Mouse (Mus musculus): ENCODE data around the gene Ccser1. TPM values are rescaled to one million over a fixed set of nuclear protein-coding genes. Genes with fewer than 3 reads are reported as not detected.

Ccser1 gene
- polyA plus RNA-seq, 1 experiment from 2014 or later: 6.9 TPM

DNA sequence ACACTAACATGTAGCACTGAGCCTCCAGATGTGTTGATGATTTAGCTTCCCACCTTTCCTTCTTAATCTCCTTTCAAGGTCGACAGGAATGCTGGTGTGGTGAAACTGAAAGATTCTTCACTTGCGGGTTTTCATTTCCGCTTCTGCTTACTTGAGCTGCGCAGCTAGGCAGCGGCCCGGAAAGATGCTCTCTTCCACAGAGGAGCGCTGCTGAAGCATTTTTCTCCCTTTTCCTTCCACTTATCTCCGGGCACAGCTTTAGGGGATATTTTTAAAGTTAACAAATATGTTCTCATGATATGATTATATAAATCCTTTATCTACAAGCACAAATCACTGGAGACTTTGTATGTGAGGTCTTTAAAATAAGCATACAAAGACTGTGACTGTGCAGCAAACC lies 587.0 kb downstream of the Ccser1 start:
- ATAC-seq (ENCODE audit: low FRiP score, low TSS enrichment) (no peak), DNase-seq (ENCODE audit: low spot score) (no peak)
- Histone ChIP-seq H3K4me2 (replicated peaks; ENCODE audit: low read depth) (no peak overlapping the region), H3K4me1 (replicated peaks; ENCODE audit: control insufficient read depth, insufficient read depth) (no peaks in the 10 kb centered on the region), H3K9me3 (ENCODE audit: control insufficient read depth, low read length) (no peaks in the 10 kb centered on the region), H3K9ac (ENCODE audit: low read length) (no peak overlapping the region), H3K4me3 (ENCODE audit: low read depth, low read length) (no peak overlapping the region), H3K36me3 (ENCODE audit: control insufficient read depth, insufficient read depth, low read length) (no peaks in the 10 kb centered on the region), H3K27ac (replicated peaks) (no peak overlapping the region), H3K27me3 (ENCODE audit: control insufficient read depth, insufficient read depth, low read length) (no peaks in the 10 kb centered on the region)
- TF ChIP-seq EP300 (optimal IDR thresholded peaks at IDR 0.05): no peak
- no peak for TF ChIP-seq CTCF (IDR thresholded peaks at IDR 0.05; ENCODE audit: low read depth)
- 65% methylated on average over 8 of the region's 8 CpGs for whole genome bisulfite sequencing

DNA sequence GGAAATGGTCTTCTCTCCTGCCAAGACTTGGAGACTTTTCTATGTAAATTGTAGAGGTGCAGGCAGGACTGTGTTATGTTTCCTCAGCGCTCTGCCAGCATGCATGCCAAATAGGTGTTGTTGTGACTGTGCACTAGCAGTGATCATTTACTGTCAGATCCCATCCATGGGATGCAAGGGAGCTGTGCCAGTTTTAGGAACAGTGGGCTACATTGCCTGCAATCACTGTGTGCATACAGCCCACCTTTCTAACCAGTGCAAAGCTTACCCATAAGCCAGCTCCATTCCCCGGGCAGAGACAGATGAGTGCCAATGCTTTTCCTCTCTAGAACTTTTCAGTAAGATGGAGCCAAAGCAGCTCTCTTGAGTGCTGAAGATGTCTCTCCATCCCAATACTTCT lies 606.6 kb downstream of the Ccser1 start:
- Histone ChIP-seq H3K27ac (replicated peaks) (no peak overlapping the region), H3K4me1 (replicated peaks; ENCODE audit: control insufficient read depth, insufficient read depth) (no peaks in the 10 kb centered on the region), H3K9me3 (ENCODE audit: control insufficient read depth, low read length) (no peaks in the 10 kb centered on the region), H3K36me3 (ENCODE audit: control insufficient read depth, insufficient read depth, low read length) (no peaks in the 10 kb centered on the region), H3K4me3 (ENCODE audit: low read depth, low read length) (no peak overlapping the region), H3K4me2 (replicated peaks; ENCODE audit: low read depth) (no peak overlapping the region), H3K27me3 (ENCODE audit: control insufficient read depth, insufficient read depth, low read length) (no peaks in the 10 kb centered on the region), H3K9ac (ENCODE audit: low read length) (no peak overlapping the region)
- ATAC-seq (ENCODE audit: low FRiP score, low TSS enrichment) (no peak), DNase-seq (ENCODE audit: low spot score) (no peak)
- WGBS: 92% methylated on average over 2 of the region's 2 CpGs
- TF ChIP-seq EP300 (optimal IDR thresholded peaks at IDR 0.05) (no peak), CTCF (IDR thresholded peaks at IDR 0.05; ENCODE audit: low read depth) (no peak)

DNA sequence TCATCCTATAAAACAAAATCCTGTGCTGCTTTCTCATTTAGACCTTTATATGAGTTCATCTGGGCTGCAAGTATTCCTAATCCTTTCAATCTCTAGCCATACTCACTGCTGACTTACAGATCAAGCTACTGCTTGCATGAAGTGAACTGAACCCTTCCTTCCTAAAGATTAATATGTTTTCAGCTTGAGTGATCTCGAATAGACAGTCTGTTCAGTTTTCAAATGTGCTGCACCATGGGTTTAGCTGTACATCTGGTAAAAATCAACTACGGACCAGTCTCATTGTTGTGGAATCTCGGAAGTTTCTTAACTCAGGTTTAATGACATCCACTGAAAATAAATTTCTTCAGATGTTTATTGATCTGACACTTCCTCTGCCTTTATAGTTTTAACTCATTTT lies 620.8 kb downstream of the Ccser1 start:
- ATAC-seq (ENCODE audit: low FRiP score, low TSS enrichment): no peak
- Histone ChIP-seq H3K27me3 (ENCODE audit: control insufficient read depth, insufficient read depth, low read length) (no peaks in the 10 kb centered on the region), H3K4me3 (ENCODE audit: low read depth, low read length) (no peak overlapping the region), H3K9ac (ENCODE audit: low read length) (no peak overlapping the region), H3K36me3 (ENCODE audit: control insufficient read depth, insufficient read depth, low read length) (no peaks in the 10 kb centered on the region), H3K4me1 (replicated peaks; ENCODE audit: control insufficient read depth, insufficient read depth) (no peaks in the 10 kb centered on the region), H3K27ac (replicated peaks) (no peak overlapping the region), H3K9me3 (ENCODE audit: control insufficient read depth, low read length) (no peaks in the 10 kb centered on the region), H3K4me2 (replicated peaks; ENCODE audit: low read depth) (no peak overlapping the region)
- no peak for TF ChIP-seq EP300 (optimal IDR thresholded peaks at IDR 0.05)
- no peak for TF ChIP-seq CTCF (IDR thresholded peaks at IDR 0.05; ENCODE audit: low read depth)
- DNase-seq (ENCODE audit: low spot score): no peak
- WGBS: 36% methylated on average over 3 of the region's 3 CpGs

DNA sequence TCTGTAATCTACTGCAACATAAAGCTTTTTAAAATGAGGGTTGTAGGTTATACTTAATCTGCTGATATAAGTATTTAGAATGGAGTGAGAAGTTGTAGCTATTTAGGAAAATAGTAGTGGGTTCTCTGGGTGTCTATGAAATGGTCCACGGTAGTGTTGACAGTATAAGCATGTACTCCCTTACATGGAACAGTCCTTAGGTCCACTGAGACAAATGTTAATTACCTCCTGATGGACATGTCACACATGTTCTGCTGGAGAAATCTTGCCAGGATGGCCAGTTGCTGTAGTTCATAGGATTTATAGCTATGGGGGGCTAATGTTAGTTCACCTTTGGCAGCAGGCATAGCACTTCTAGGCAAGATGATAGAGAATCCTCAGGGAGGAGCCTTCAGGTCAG lies 625.4 kb downstream of the Ccser1 start:
- H3K36me3 ChIP-seq (ENCODE audit: control insufficient read depth, insufficient read depth, low read length): no peaks in the 10 kb centered on the region
- H3K27me3 ChIP-seq (ENCODE audit: control insufficient read depth, insufficient read depth, low read length): no peaks in the 10 kb centered on the region
- no peak for DNase-seq (ENCODE audit: low spot score)
- H3K27ac ChIP-seq (replicated peaks): no peak overlapping the region
- ATAC-seq (ENCODE audit: low FRiP score, low TSS enrichment): no peak
- TF ChIP-seq CTCF (IDR thresholded peaks at IDR 0.05; ENCODE audit: low read depth): no peak
- TF ChIP-seq EP300 (optimal IDR thresholded peaks at IDR 0.05): no peak
- no peak overlapping the region for H3K4me3 ChIP-seq (ENCODE audit: low read depth, low read length)
- H3K9me3 ChIP-seq (ENCODE audit: control insufficient read depth, low read length): no peaks in the 10 kb centered on the region
- no peak overlapping the region for H3K9ac ChIP-seq (ENCODE audit: low read length)
- 80% methylated on average over 1 of the region's 1 CpGs for WGBS
- H3K4me2 ChIP-seq (replicated peaks; ENCODE audit: low read depth): no peak overlapping the region
- no peaks in the 10 kb centered on the region for H3K4me1 ChIP-seq (replicated peaks; ENCODE audit: control insufficient read depth, insufficient read depth)

DNA sequence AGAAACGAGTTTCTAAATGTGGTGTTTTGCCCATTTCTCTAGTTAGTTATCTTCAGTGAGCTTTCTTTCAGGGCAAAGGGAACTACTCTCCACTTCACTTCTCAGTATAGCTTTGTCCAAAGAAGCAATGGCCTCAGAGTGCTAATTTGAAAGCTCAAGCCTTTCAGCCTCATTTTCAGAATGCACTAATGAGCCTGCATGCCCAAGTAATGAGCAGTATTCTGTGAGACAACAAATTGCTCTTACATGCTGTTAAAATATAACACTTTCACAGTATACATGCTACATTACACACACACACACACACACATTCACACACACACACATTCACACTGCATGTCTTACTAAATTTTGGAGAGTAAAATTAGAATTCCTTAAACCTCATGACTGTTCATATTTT lies 637.6 kb downstream of the Ccser1 start:
- no peak overlapping the region for H3K4me3 ChIP-seq (ENCODE audit: low read depth, low read length)
- H3K36me3 ChIP-seq (ENCODE audit: control insufficient read depth, insufficient read depth, low read length): no peaks in the 10 kb centered on the region
- H3K4me1 ChIP-seq (replicated peaks; ENCODE audit: control insufficient read depth, insufficient read depth): no peaks in the 10 kb centered on the region
- no peaks in the 10 kb centered on the region for H3K9me3 ChIP-seq (ENCODE audit: control insufficient read depth, low read length)
- no peak overlapping the region for H3K27ac ChIP-seq (replicated peaks)
- H3K9ac ChIP-seq (ENCODE audit: low read length): no peak overlapping the region
- 63% methylated on average over 1 of the region's 1 CpGs for WGBS
- H3K27me3 ChIP-seq (ENCODE audit: control insufficient read depth, insufficient read depth, low read length): no peaks in the 10 kb centered on the region
- no peak overlapping the region for H3K4me2 ChIP-seq (replicated peaks; ENCODE audit: low read depth)
- no peak for DNase-seq (ENCODE audit: low spot score)
- no peak for ATAC-seq (ENCODE audit: low FRiP score, low TSS enrichment)
- no peak for TF ChIP-seq CTCF (IDR thresholded peaks at IDR 0.05; ENCODE audit: low read depth)
- no peak for TF ChIP-seq EP300 (optimal IDR thresholded peaks at IDR 0.05)

DNA sequence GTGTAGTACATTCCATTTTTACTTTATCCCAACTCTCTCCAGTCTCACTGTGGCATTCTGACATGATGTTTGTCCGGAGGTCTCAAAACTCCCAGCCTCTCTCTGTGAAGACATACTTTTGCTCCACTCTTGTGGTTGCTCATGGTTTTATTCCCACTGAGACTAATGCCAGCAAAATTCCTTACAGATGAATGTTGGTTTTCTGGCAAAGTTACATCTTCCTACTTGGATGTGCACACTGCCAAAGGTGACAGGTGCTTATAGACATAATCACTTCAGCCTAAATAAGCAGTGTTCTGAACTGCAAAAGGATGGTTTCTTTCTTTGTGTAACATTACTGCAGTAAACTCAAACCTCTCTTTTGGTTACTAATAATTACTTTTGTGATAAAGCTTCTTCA lies 696.2 kb downstream of the Ccser1 start:
- no peak for ATAC-seq (ENCODE audit: low FRiP score, low TSS enrichment)
- no peak for TF ChIP-seq EP300 (optimal IDR thresholded peaks at IDR 0.05)
- no peak for TF ChIP-seq CTCF (IDR thresholded peaks at IDR 0.05; ENCODE audit: low read depth)
- Histone ChIP-seq H3K9ac (ENCODE audit: low read length) (no peak overlapping the region), H3K4me1 (replicated peaks; ENCODE audit: control insufficient read depth, insufficient read depth) (no peaks in the 10 kb centered on the region), H3K9me3 (ENCODE audit: control insufficient read depth, low read length) (no peaks in the 10 kb centered on the region), H3K4me2 (replicated peaks; ENCODE audit: low read depth) (no peak overlapping the region), H3K4me3 (ENCODE audit: low read depth, low read length) (no peak overlapping the region), H3K36me3 (ENCODE audit: control insufficient read depth, insufficient read depth, low read length) (no peaks in the 10 kb centered on the region), H3K27ac (replicated peaks) (no peak overlapping the region), H3K27me3 (ENCODE audit: control insufficient read depth, insufficient read depth, low read length) (no peaks in the 10 kb centered on the region)
- WGBS: 81% methylated on average over 1 of the region's 1 CpGs
- DNase-seq (ENCODE audit: low spot score): no peak

All from stomach, postnatal 0 days (tissue).